Mouse (Mus musculus) heart, postnatal 0 days (tissue): ENCODE measurements at regions not wholly inside any gene's neighbourhood (a gene's known extent, or its start where the extent isn't known, plus 50 kb on each side); places are given as distances from the start of the nearest gene placed in this dataset.

Source experiments
- ATAC-seq: fragments of 200-750 bp; cut with Nextera tagmentation; 2 replicates; pipeline ENCODE4 v1.8.0; 2017; ENCODE audit warnings: low read depth, moderate number of reproducible peaks, moderate library complexity; ENCODE audit not compliant: insufficient read depth
- DNase-seq: peaks from one replicate; pipeline ENCODE4 v3.0.0-alpha.2; 2016; ENCODE audit warnings: low spot score
- H3K27ac ChIP-seq: fragments of 300-500 bp; sonication (generic); 2 replicates; pipeline ENCODE4 v1.5.1; 2014; ENCODE audit warnings: low read depth, mild to moderate bottlenecking
- H3K27me3 ChIP-seq: fragments of 300-500 bp; sonication (generic); 2 replicates; pipeline ENCODE4 v1.6.1; 2014; ENCODE audit warnings: low read length, mixed read lengths; ENCODE audit not compliant: control insufficient read depth, insufficient read depth
- H3K36me3 ChIP-seq: fragments of 300-500 bp; sonication (generic); replicated peaks from 2 replicates; pipeline ENCODE4 v1.6.1; 2014; ENCODE audit warnings: low read length, mixed read lengths; ENCODE audit not compliant: control insufficient read depth, insufficient read depth
- H3K4me1 ChIP-seq: fragments of 300-500 bp; sonication (generic); 2 replicates; pipeline ENCODE4 v1.6.1; 2014; ENCODE audit warnings: antibody characterized with exemption; ENCODE audit not compliant: control insufficient read depth, insufficient read depth
- H3K4me2 ChIP-seq: fragments of 300-500 bp; sonication (generic); 2 replicates; pipeline ENCODE4 v1.6.1; 2014; ENCODE audit warnings: low read depth, mild to moderate bottlenecking, low read length, moderate library complexity
- H3K4me3 ChIP-seq: fragments of 300-500 bp; sonication (generic); 2 replicates; pipeline ENCODE4 v1.5.1; 2014; ENCODE audit warnings: low read depth, low read length
- H3K9ac ChIP-seq: fragments of 300-500 bp; sonication (generic); replicated peaks from 2 replicates; pipeline ENCODE4 v1.6.1; 2014; ENCODE audit warnings: low read depth, low read length, mixed read lengths
- H3K9me3 ChIP-seq: fragments of 300-500 bp; sonication (generic); replicated peaks from 2 replicates; pipeline ENCODE4 v1.6.1; 2016; ENCODE audit warnings: low read length; ENCODE audit not compliant: control insufficient read depth
- CTCF ChIP-seq: IDR thresholded peaks from 2 replicates; pipeline ENCODE4 v1.5.1; 2016; ENCODE audit warnings: antibody characterized with exemption, control low read depth, low read depth
- EP300 ChIP-seq: IDR thresholded peaks from 2 replicates; pipeline ENCODE4 v1.6.1; 2016; ENCODE audit warnings: antibody characterized with exemption, low read depth
- WGBS: fragments of 180-500 bp; shearing (Covaris S2); extraction: QIAGEN DNeasy Blood & Tissue Kit; methylation state at CpG from one replicate; pipeline ENCODE4 v1.1.7; 2014; 5-methylcytosine and 5-hydroxymethylcytosine counted together

DNA sequence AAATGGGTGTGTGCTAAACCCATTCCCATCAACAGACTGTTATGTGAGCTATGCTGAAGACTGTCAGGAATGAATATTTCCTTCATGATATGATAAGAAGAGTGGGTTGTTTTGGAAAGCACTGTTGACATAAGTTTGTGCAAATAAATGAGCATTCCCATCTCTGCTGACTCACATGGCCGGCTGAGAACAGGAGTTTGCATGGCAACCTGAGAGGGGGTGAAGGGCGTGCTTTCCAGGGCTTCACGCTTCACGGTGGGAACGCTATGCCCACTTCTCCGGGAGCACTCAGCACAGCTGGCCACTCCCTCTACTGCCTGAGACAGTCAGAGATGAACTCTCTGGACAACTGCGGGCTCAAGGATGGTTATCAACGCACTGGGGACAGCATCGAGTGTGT lies 348.9 kb upstream of the Slc24a5 start:
- peaks cover 17% of the 10 kb centered on the region for H3K4me1 ChIP-seq
- ATAC-seq (no peak), DNase-seq (no peak)
- no peak overlapping the region for H3K27ac ChIP-seq
- no peak overlapping the region for H3K9ac ChIP-seq
- no peaks in the 10 kb centered on the region for H3K27me3 ChIP-seq
- no peaks in the 10 kb centered on the region for H3K36me3 ChIP-seq
- H3K4me2 ChIP-seq, result no peak overlapping the region
- no peak for TF ChIP-seq EP300
- no peak for TF ChIP-seq CTCF
- WGBS, result 27% methylated on average over 9 of the region's 9 CpGs
- H3K9me3 ChIP-seq, result no peaks in the 10 kb centered on the region
- no peak overlapping the region for H3K4me3 ChIP-seq

DNA sequence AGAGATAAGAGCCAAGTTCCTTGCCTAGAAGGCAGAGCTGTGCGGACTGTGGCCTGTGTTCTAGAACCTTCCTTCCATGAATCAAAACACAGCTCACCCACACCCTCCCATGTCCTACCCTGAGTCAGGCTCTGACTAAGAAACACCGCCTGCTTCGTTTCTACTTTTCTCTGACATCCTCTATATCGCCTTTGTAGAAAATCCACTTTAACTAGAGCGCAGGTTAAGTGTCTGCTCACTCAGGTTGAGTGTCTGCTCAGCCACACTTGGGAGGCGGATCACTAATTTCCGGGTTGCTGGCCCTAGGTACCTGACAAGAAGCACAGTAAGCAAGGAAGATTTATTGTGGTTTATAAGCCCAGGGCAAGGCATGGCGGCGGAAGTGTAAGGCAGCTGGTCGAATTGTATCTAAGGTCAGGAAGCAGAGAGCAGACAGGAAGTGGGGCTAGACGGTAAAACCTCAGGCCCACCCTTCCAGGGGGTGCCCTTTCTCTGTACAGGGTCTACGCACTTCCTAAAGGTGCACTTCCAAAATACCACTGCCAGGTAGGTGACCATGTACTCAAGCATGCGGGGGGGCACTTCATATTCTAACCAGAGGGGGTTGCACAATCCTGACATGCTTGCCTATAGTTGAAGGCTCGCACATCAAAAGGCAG lies 348.0 kb upstream of the Slc24a5 start:
- H3K4me3 ChIP-seq, result no peak overlapping the region
- H3K9ac ChIP-seq, result no peak overlapping the region
- no peak overlapping the region for H3K27ac ChIP-seq
- H3K4me2 ChIP-seq, result no peak overlapping the region
- no peaks in the 10 kb centered on the region for H3K9me3 ChIP-seq
- H3K36me3 ChIP-seq, result no peaks in the 10 kb centered on the region
- no peaks in the 10 kb centered on the region for H3K27me3 ChIP-seq
- TF ChIP-seq CTCF (no peak), EP300 (no peak)
- peak; percentile 26 for DNase-seq
- WGBS, result 66% methylated on average over 14 of the region's 14 CpGs
- peaks cover 17% of the 10 kb centered on the region for H3K4me1 ChIP-seq
- ATAC-seq, result no peak

DNA sequence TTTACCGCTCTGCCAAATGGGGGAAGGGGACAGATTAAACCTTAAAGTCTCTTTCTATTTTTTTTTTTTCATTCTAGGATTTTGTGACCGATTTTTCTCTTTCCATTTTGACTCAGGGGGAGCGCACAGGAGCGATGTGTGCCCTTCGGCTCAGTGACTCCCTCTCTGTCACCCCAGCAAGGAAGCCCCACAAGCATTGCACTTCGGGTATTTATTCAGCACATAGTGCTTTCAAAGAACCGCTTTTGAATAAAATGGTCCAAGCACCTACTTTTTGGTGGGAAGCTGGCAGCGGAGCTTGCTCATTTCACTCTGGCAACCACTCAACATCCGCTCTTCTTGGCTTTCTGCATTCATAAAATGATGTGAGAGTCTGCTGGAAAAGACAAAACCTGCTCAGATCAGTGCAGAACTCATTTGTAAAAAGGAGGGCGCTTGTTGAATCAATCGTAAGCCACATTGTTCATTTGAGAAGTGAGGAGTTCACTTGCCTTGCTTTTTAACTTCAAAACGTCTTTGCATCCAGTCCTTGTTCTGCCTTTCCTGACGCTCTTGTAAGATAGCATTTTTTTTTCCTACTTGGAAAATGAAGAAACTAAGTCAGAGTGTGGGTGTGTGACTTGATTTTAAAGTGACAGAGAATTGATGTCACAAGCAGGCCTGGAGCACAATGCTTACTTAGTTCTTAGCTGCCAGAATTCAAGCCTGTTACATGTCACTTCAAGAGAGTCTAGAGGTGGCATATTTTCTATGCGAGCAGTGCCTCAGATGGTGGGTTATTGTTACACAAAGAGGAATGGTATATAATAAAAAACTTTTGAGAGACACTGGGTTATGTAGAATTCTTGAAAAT lies 347.1 kb upstream of the Slc24a5 start:
- Histone ChIP-seq H3K9ac (no peak overlapping the region), H3K4me3 (no peak overlapping the region), H3K4me2 (no peak overlapping the region), H3K4me1 (peaks cover 17% of the 10 kb centered on the region), H3K36me3 (no peaks in the 10 kb centered on the region), H3K27ac (no peak overlapping the region), H3K9me3 (no peaks in the 10 kb centered on the region), H3K27me3 (no peaks in the 10 kb centered on the region)
- ATAC-seq (no peak), DNase-seq (no peak)
- WGBS, result 79% methylated on average over 14 of the region's 14 CpGs
- TF ChIP-seq EP300 (no peak), CTCF (no peak)

DNA sequence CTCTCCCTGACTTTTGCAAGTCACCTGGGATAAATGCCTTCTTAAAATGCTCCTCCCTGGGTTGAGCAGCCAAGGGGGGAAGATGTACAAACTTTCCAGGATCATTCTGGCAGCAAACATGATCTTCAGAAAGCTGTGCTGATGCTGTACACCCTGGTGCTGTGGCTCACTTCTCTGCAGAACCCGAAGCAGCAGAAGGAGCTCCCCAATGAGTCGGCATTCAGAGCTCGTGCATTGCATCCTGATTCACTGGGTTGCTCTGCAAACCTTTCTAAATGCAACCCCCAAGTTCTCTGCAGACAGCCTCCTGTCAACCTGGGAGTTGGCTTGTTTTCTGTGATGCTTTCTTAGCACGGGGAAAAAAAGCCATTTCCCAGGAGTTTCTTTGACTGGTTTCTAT lies 343.8 kb upstream of the Slc24a5 start:
- no peaks in the 10 kb centered on the region for H3K36me3 ChIP-seq
- 66% methylated on average over 4 of the region's 4 CpGs for WGBS

DNA sequence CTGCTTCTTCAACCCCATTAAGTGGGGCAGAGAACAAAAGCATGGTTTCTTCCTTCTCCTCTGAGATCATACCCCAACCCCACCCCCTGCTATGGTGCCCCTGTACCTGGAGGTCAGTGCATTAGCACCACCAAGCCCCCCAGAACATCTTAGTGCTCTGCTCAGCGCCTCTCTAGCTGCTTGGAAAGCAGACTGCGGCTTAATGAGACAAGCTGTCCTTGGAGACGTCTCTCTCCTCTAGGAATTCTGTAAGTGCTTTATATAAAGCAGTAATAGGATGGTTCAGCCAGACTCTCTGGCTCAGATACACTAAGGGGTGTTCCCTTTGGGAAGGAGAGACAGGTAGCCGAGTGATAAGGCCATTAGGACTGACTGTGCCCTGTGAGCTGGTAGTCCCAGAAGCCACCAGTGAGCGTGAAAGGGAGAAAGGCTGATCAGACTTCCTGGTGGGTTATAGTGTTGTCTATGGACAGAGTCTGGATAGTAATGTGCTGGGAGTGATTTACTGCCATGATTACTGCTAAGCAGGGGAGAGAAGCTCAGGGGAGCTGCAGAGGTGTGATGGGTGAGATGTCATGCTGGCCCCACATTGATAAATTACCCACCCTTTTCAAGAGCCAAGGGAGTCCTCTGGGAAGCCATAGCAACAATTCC lies 343.0 kb upstream of the Slc24a5 start:
- Histone ChIP-seq H3K9ac (no peak overlapping the region), H3K4me3 (no peak overlapping the region), H3K27me3 (no peaks in the 10 kb centered on the region), H3K27ac (no peak overlapping the region), H3K9me3 (no peaks in the 10 kb centered on the region), H3K4me2 (no peak overlapping the region), H3K4me1 (peaks cover 3% of the 10 kb centered on the region; the same call in 1 of the 2 replicates), H3K36me3 (no peaks in the 10 kb centered on the region)
- WGBS, result 66% methylated on average over 5 of the region's 5 CpGs
- DNase-seq (no peak), ATAC-seq (no peak)
- no peak for TF ChIP-seq CTCF
- TF ChIP-seq EP300, result no peak

More for the DNA sequence above, 343.8 kb upstream of the Slc24a5 start:
- no peak for ATAC-seq
- H3K27me3 ChIP-seq, result no peaks in the 10 kb centered on the region
- TF ChIP-seq EP300 (no peak), CTCF (no peak)
- H3K4me3 ChIP-seq, result no peak overlapping the region
- no peak overlapping the region for H3K27ac ChIP-seq
- no peak overlapping the region for H3K9ac ChIP-seq
- DNase-seq, result no peak
- no peak overlapping the region for H3K4me2 ChIP-seq
- H3K4me1 ChIP-seq, result peaks cover 11% of the 10 kb centered on the region; the same call in 1 of the 2 replicates
- H3K9me3 ChIP-seq, result no peaks in the 10 kb centered on the region
